ENCODE assay signal across 8 mouse cellular contexts in the genomic region with DNA sequence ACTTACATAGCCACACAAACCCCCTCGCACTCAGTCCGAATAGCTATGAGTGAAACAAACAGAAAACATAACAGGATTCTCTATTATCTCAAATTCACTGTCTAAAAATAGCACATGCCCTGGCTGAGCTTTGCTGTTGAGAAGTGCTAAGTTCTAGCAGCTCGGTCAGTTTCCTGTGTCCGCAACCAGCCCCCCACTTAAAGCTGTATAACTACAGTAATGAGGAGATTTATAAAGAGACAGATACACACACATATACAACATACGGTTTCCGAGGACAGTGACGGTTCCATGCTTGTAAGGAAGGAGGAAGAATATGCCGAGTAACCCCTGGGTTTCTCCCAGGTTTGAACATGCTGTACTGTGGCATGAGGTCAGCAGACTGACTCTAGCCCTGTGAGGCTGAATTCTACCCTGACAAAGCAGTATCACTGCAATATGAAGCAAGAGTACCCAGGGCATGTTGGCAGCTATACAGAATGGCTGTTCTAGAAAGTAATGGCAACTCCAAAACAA.
DNase-seq lines count a peak whose midpoint lies in the region; ATAC-seq lines count a peak whose summit lies in the region.

No protein-coding gene starts in this region.

- no peak overlapping the region for H3K4me2 ChIP-seq in midbrain, embryonic 14.5 days (ENCODE audit: low read length)

- no peak overlapping the region for H3K9ac ChIP-seq in midbrain, embryonic 14.5 days (replicated peaks; ENCODE audit: low read length)

- peak; percentile 56 for DNase-seq in adrenal gland, postnatal 14 days
- no peak for DNase-seq in adrenal gland, adult 8-10 months
- peak; percentile 60 for DNase-seq in brain, adult 2 months (ENCODE audit: low read depth, low spot score)
- DNase-seq in heart, adult 9 months (ENCODE audit: low spot score in 2 of 2), result peak; percentile 75 to 82
- peak; percentile 56 for DNase-seq in kidney, postnatal 14 days
- peak; percentile 23 for DNase-seq in midbrain, embryonic 14.5 days
- no peak for DNase-seq in right cerebral cortex, adult 2 months (ENCODE audit: low spot score in 2 of 2)
- DNase-seq in right cerebral cortex, postnatal 14 days, result no peak

- H3K27ac ChIP-seq in midbrain, embryonic 14.5 days (replicated peaks; ENCODE audit: low read depth, low read length), result no peak overlapping the region

- ATAC-seq in midbrain, embryonic 14.5 days (ENCODE audit: low FRiP score, low TSS enrichment), result no peak

- H3K27me3 ChIP-seq in midbrain, embryonic 14.5 days (ENCODE audit: control insufficient read depth, insufficient read depth, low read length), result no peaks in the 10 kb centered on the region

- no peaks in the 10 kb centered on the region for H3K36me3 ChIP-seq in midbrain, embryonic 14.5 days (ENCODE audit: control insufficient read depth, insufficient read depth, low read length)

- H3K4me3 ChIP-seq in midbrain, embryonic 14.5 days (replicated peaks; ENCODE audit: low read depth, low read length), result no peak overlapping the region

- WGBS in midbrain, embryonic 14.5 days, result 62% methylated on average over 8 of the region's 8 CpGs

- H3K9me3 ChIP-seq in midbrain, embryonic 14.5 days (ENCODE audit: control insufficient read depth, low read length), result no peaks in the 10 kb centered on the region

- H3K4me1 ChIP-seq in midbrain, embryonic 14.5 days (ENCODE audit: control insufficient read depth, insufficient read depth, low read length), result peaks cover 18% of the 10 kb centered on the region

Comparison
In these comparisons a context has a peak if more than half of its experiments do, and no peak if none do; other contexts are left out.
1. DNase-seq: peak in adrenal gland, postnatal 14 days (single experiment), brain, adult 2 months (single experiment), heart, adult 9 months (2 of 2), kidney, postnatal 14 days (single experiment) and midbrain, embryonic 14.5 days (single experiment); none in adrenal gland, adult 8-10 months (single experiment), right cerebral cortex, adult 2 months (0 of 2) and right cerebral cortex, postnatal 14 days (single experiment).